Mouse (Mus musculus): ENCODE measurements around the gene Wdfy3. TPM values are rescaled to one million over a fixed set of nuclear protein-coding genes. Genes with fewer than 3 reads are reported as not detected.
"Not testable (repeated sequence)": the region's sequence is repeated elsewhere in the genome, so short reads cannot be mapped to it uniquely, and the experiment has no call there.

The Wdfy3 gene
- polyA plus RNA-seq, 1 experiment from 2014 or later, result 13.4 TPM

DNA sequence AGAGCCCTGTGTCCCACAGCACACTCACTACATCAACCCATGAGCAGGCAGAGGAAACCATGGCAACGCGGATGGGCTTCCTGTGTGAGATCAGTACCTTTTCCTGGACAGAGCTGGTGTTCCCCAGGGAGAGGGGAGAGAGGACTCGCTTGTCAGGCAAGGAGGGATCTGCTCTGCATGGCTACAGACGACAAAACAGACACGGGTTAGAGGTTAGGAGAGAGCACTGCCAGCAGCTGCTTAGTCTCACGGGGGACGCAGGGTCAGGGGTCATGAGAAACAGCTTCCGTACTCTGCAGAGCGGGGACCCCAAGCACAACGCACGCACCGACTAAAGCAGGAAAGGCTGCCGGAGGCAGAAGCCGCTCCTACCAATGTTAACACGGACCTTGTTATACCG lies 133.8 kb downstream of the Wdfy3 start:
- no peak overlapping the region for H3K9ac ChIP-seq
- peaks cover 10% of the 10 kb centered on the region for H3K4me1 ChIP-seq
- H3K36me3 ChIP-seq, result peaks cover 31% of the 10 kb centered on the region; the same call in 1 of the 2 replicates
- no peak overlapping the region for H3K4me2 ChIP-seq
- no peak overlapping the region for H3K27ac ChIP-seq
- H3K9me3 ChIP-seq, result no peaks in the 10 kb centered on the region
- ATAC-seq (ENCODE audit: borderline replicate concordance, extremely low read depth, low FRiP score, low TSS enrichment), result peak; percentile 43; the same call in 1 of the 2 replicates
- WGBS, result 51% methylated on average over 16 of the region's 16 CpGs
- no peak overlapping the region for H3K4me3 ChIP-seq
- H3K27me3 ChIP-seq, result no peaks in the 10 kb centered on the region

DNA sequence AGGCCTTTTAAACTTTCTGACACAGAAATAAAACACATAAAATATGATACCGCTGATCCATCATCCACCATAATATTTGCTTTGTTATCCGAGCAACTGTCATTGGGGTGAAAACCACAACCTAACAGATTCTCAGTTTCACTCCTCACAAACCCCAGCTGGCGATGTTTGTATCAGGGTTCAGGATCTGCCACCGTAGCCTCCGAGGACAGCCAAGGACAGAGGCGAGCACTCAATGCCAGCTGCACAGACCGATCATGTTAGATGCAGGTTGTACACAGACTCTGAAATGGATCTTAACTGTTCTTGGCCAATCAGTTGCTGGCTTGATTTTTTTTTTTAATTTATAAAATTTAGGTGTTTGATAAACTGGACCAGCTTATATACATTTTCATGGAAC lies 135.1 kb downstream of the Wdfy3 start:
- H3K9ac ChIP-seq, result no peak overlapping the region
- no peak for ATAC-seq (ENCODE audit: borderline replicate concordance, extremely low read depth, low FRiP score, low TSS enrichment)
- no peak overlapping the region for H3K4me2 ChIP-seq
- H3K27me3 ChIP-seq, result no peaks in the 10 kb centered on the region
- H3K36me3 ChIP-seq, result peaks cover 32% of the 10 kb centered on the region
- no peaks in the 10 kb centered on the region for H3K9me3 ChIP-seq
- H3K4me1 ChIP-seq, result peaks cover 10% of the 10 kb centered on the region
- no peak overlapping the region for H3K27ac ChIP-seq
- WGBS, result 75% methylated on average over 7 of the region's 7 CpGs
- no peak overlapping the region for H3K4me3 ChIP-seq

DNA sequence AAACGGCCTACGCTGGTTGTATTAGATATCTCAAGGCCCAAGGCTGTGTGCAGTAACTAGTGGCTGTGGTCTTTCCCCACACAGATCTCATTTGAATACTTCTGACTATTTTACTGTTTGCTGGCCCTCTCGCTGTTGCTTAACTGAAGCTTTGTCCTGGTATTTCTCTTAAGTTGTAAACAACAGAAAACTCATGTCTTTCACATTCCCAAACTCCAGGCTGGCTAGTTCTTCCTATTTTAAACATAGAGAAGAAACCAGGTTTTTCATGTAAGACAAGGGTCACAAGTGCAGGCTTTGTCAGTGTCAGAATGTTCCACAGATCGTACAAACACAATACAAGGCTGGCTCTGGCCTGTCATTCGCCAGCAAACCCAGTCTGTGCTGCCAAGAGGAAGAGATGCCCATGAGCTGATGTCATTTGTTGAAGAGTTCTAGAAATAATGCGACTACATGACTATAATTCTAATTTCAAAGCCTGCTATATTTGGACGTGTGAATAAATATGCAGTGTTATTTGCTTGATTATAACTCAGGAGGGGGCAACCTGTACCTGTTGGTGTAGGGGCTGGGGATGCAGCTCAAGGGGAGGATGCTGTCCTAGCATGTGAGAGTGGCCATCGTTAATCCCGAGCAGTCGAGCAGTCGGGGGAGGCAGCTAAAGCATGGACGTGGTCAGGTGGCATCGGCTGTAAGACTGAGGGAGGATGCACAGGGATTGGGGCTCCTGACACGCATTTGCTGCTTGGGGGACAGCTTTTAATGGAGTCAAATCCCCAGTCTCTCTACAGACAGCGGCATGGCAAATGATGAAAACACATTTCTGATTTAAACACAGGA lies 136.5 kb downstream of the Wdfy3 start:
- no peak overlapping the region for H3K4me2 ChIP-seq
- H3K27ac ChIP-seq, result peak overlapping the region; percentile 47
- ATAC-seq (ENCODE audit: borderline replicate concordance, extremely low read depth, low FRiP score, low TSS enrichment), result no peak
- WGBS, result 72% methylated on average over 15 of the region's 15 CpGs
- no peaks in the 10 kb centered on the region for H3K9me3 ChIP-seq
- H3K36me3 ChIP-seq, result peaks cover 39% of the 10 kb centered on the region
- H3K9ac ChIP-seq, result no peak overlapping the region
- no peak overlapping the region for H3K4me3 ChIP-seq
- no peaks in the 10 kb centered on the region for H3K27me3 ChIP-seq
- H3K4me1 ChIP-seq, result peaks cover 10% of the 10 kb centered on the region

DNA sequence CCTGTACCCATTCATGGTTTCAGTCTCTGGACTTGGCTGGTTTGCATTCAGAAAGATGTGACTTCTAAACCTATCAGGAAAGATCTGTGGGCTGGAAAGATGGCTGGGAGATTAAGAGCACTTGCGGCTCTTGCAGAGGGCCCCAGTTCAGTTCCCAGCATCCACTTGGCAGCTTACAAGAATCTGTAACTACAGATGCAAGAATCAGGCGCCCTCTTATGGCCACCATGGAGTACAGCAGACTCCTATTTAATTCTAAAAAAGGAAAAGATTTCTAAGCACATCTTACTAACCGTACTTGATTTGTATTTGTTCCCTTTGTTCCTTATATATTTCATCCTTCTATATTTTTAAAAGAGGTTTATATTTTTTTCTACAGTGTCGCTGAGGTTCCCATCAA lies 137.7 kb downstream of the Wdfy3 start:
- Histone ChIP-seq H3K4me2 (no peak overlapping the region), H3K9me3 (no peaks in the 10 kb centered on the region), H3K4me3 (no peak overlapping the region), H3K36me3 (peaks cover 40% of the 10 kb centered on the region), H3K27ac (no peak overlapping the region), H3K9ac (no peak overlapping the region), H3K27me3 (no peaks in the 10 kb centered on the region), H3K4me1 (no peaks in the 10 kb centered on the region; the same call in 1 of the 2 replicates)
- ATAC-seq (ENCODE audit: borderline replicate concordance, extremely low read depth, low FRiP score, low TSS enrichment), result no peak
- 69% methylated on average over 4 of the region's 4 CpGs for WGBS

DNA sequence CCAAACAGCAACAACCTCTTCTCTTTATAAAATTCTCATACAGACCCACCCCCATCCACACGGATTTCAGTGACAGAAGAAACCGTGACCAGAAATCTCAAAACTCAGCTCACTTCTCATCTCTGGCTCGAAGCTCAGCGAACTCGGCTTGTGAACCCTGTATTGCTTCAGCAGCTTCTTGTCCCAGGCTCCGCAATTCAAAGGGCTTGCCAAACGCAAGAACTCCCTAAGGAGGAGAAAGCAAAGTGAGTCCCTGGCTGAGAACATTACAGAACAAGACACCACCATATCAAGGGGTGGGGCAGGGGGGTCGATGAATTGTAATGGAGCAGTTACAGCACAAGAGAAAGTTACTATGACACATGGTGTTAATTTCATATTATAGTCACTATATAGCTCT lies 143.4 kb downstream of the Wdfy3 start:
- H3K9ac ChIP-seq, result no peak overlapping the region
- peaks cover 60% of the 10 kb centered on the region for H3K36me3 ChIP-seq
- 94% methylated on average over 8 of the region's 8 CpGs for WGBS

DNA sequence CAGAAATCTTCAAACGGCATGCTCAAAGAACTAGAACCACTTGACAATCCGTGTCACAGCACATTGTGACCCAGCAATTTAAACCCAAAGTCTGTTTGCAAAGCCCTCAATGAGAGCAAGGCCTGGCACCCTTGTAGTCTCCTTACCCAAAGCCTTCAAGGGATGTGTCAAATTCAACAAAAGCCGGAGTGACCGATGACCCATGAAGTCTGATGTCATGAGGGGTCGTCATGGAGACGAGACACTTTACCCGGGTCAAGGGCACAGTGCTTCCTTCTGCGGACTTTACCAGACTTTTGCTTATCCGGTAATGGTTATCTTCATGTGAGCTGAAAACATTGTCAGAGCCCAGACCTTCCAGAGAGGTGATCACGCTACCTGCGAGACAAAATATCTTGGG lies 146.0 kb downstream of the Wdfy3 start:
- H3K27me3 ChIP-seq, result no peaks in the 10 kb centered on the region
- no peak overlapping the region for H3K27ac ChIP-seq
- no peak overlapping the region for H3K9ac ChIP-seq
- no peak overlapping the region for H3K4me2 ChIP-seq
- no peaks in the 10 kb centered on the region for H3K4me1 ChIP-seq
- no peak overlapping the region for H3K4me3 ChIP-seq
- ATAC-seq (ENCODE audit: borderline replicate concordance, extremely low read depth, low FRiP score, low TSS enrichment), result no peak
- H3K36me3 ChIP-seq, result peaks cover 65% of the 10 kb centered on the region
- WGBS, result 69% methylated on average over 11 of the region's 11 CpGs
- no peaks in the 10 kb centered on the region for H3K9me3 ChIP-seq

More for the DNA sequence above, 143.4 kb downstream of the Wdfy3 start:
- no peaks in the 10 kb centered on the region for H3K9me3 ChIP-seq
- no peaks in the 10 kb centered on the region for H3K4me1 ChIP-seq
- no peaks in the 10 kb centered on the region for H3K27me3 ChIP-seq
- H3K27ac ChIP-seq, result no peak overlapping the region
- no peak for ATAC-seq (ENCODE audit: borderline replicate concordance, extremely low read depth, low FRiP score, low TSS enrichment)
- H3K4me3 ChIP-seq, result no peak overlapping the region
- H3K4me2 ChIP-seq, result no peak overlapping the region

DNA sequence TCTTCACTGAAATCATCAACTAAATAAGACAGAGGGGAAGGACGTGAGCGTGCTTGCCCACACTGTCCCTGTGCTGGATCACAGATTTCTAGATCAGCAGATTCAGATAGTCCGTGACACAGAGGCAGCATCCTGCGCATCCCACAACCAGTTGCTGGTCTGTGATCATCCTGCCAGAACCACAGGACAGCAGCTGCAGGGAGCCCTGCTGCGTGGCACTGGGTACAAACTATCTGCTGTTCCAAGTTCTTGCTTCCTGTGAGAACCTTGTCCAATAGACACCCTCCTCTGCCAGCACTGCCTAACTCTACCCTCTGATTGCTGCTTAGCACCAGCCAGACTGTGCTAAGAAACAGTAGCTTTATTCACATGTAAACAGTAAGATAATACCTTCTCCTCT lies 150.2 kb downstream of the Wdfy3 start:
- WGBS, result 93% methylated on average over 5 of the region's 5 CpGs

DNA sequence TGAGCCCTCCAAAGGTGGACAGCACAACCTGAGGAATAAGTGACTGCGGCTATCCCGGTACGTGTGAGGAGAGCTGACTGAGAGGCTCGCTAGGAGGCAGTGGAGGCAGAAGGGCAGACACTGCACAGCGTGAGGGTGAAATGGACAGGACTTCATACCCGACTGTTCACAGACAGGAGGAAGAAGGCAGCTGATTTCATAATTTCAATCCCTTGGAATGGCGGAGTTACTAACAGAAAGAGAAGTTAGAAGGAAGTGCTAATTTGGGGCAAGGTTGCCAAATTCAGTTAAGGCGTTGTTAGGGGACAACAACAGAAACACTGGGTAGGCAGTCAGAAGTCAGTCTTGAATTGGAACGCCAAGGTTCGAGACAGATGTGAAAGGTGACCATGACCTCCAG lies 160.3 kb downstream of the Wdfy3 start:
- 92% methylated on average over 10 of the region's 10 CpGs for WGBS
- Histone ChIP-seq H3K4me2 (no peak overlapping the region), H3K9ac (no peak overlapping the region), H3K4me3 (no peak overlapping the region), H3K9me3 (no peaks in the 10 kb centered on the region), H3K36me3 (peaks cover 82% of the 10 kb centered on the region), H3K27ac (no peak overlapping the region), H3K27me3 (no peaks in the 10 kb centered on the region), H3K4me1 (no peaks in the 10 kb centered on the region)
- ATAC-seq (ENCODE audit: borderline replicate concordance, extremely low read depth, low FRiP score, low TSS enrichment), result no peak

More for the DNA sequence above, 150.2 kb downstream of the Wdfy3 start:
- Histone ChIP-seq H3K27me3 (no peaks in the 10 kb centered on the region), H3K9ac (no peak overlapping the region), H3K9me3 (no peaks in the 10 kb centered on the region), H3K4me3 (no peak overlapping the region), H3K27ac (no peak overlapping the region), H3K4me1 (no peaks in the 10 kb centered on the region), H3K4me2 (no peak overlapping the region), H3K36me3 (peaks cover 76% of the 10 kb centered on the region)
- no peak for ATAC-seq (ENCODE audit: borderline replicate concordance, extremely low read depth, low FRiP score, low TSS enrichment)

DNA sequence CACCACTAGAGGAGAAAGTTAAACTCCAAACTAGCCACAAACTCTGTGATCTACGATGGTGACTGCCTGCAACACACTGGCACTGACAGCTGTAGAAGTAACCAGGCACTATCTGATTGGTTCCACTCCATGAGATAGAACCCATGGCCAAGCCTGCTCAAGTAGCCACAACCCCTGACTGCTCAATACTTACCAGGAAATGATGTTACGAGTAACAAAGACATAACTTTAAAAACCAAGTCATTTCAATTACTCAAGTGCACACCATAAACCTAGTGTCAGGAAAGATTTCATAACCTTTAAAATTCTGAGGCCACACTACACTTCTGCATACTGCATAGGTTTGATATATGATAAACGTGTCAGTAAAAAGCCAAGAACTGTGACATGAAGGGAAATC lies 164.1 kb downstream of the Wdfy3 start:
- H3K36me3 ChIP-seq, result peaks cover 84% of the 10 kb centered on the region
- 93% methylated on average over 3 of the region's 3 CpGs for WGBS
- H3K4me3 ChIP-seq, result no peak overlapping the region

DNA sequence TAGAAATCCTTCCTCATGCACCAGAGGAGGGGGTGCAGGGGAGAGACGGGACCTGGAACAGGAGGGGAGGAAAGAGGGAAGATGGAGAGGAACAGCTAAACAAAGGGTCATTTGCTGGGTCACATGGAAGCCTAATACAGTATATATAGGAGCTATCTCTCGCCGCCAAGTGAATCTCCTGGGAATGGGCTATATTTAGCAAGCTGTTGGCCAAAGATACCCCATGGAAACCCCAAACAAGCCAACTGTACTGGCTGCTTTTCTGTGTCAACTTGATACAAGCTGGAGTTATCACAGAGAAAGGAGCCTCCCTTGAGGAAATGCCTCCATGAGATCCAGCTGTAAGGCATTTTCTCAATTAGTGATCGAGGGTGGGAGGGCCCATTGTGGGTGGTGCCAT lies 164.9 kb downstream of the Wdfy3 start:
- not testable (repeated sequence) for ATAC-seq (ENCODE audit: borderline replicate concordance, extremely low read depth, low FRiP score, low TSS enrichment); H3K4me3 ChIP-seq; H3K27ac ChIP-seq; H3K9ac ChIP-seq; H3K4me1 ChIP-seq; H3K4me2 ChIP-seq; H3K9me3 ChIP-seq; H3K27me3 ChIP-seq
- WGBS, result 79% methylated on average over 3 of the region's 4 CpGs
- peaks cover 84% of the 10 kb centered on the region for H3K36me3 ChIP-seq

More for the DNA sequence above, 164.1 kb downstream of the Wdfy3 start:
- Histone ChIP-seq H3K4me1 (no peaks in the 10 kb centered on the region), H3K27ac (no peak overlapping the region), H3K27me3 (no peaks in the 10 kb centered on the region), H3K9me3 (no peaks in the 10 kb centered on the region), H3K9ac (no peak overlapping the region), H3K4me2 (no peak overlapping the region)
- ATAC-seq (ENCODE audit: borderline replicate concordance, extremely low read depth, low FRiP score, low TSS enrichment), result no peak

DNA sequence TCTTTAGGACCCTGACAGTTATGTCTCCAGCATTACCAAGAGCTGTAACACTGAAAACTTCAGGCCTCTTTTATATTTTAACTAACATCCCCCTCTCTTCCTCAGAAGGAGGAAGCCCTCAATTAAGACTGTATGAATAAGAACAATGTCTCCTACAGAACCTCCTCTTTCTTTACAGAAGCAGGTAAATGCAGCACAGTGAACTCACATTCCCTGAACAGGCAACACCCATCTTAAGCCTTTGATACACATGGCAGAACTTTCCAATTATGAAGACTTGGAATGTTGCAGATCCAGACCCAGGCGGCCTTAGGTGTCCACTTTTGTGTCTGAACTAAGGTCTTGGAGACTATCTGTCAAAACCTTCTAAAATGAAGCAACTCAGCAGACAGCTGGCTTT lies 167.0 kb downstream of the Wdfy3 start:
- no peaks in the 10 kb centered on the region for H3K9me3 ChIP-seq
- no peak overlapping the region for H3K4me2 ChIP-seq
- H3K36me3 ChIP-seq, result peaks cover 78% of the 10 kb centered on the region

DNA sequence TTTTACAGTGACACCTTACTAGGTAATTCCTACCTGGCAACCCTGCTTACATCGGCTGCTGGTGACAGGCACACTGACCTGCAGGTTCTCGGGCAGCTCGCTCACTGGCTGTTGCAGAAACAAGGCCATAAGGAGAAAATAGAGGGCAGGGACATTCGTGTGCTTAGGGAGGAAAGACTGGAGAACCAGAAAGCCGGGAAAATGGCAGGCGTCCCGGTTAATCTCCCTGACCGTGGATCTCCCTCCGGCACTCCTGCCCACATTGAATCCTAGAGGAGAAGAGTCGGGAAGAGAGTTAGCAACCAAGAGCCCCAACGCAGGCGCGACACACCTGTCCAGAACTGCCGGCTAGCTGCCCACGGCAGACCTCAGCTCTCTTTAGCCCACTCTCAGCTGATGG lies 169.7 kb downstream of the Wdfy3 start:
- WGBS, result 93% methylated on average over 15 of the region's 15 CpGs
- H3K9me3 ChIP-seq, result no peaks in the 10 kb centered on the region
- no peak overlapping the region for H3K9ac ChIP-seq
- ATAC-seq (ENCODE audit: borderline replicate concordance, extremely low read depth, low FRiP score, low TSS enrichment), result no peak
- no peaks in the 10 kb centered on the region for H3K4me1 ChIP-seq
- no peaks in the 10 kb centered on the region for H3K27me3 ChIP-seq
- H3K4me2 ChIP-seq, result no peak overlapping the region
- H3K36me3 ChIP-seq, result peaks cover 78% of the 10 kb centered on the region
- H3K4me3 ChIP-seq, result no peak overlapping the region
- no peak overlapping the region for H3K27ac ChIP-seq

More for the DNA sequence above, 167.0 kb downstream of the Wdfy3 start:
- 74% methylated on average over 1 of the region's 1 CpGs for WGBS
- no peak for ATAC-seq (ENCODE audit: borderline replicate concordance, extremely low read depth, low FRiP score, low TSS enrichment)
- Histone ChIP-seq H3K9ac (no peak overlapping the region), H3K27me3 (no peaks in the 10 kb centered on the region), H3K4me1 (no peaks in the 10 kb centered on the region), H3K27ac (no peak overlapping the region), H3K4me3 (no peak overlapping the region)

Measured in lung, embryonic 15.5 days (tissue).